Comparison of ENCODE assay signal across 19 mouse cellular contexts in genomic region chr16:97991517-97991916, GRCm38 (mm10). TPM values are rescaled to one million over a fixed set of nuclear protein-coding genes. Genes with fewer than 3 reads are reported as not detected.
A peak's percentile ranks its signal among the peaks of the same experiment; 100 is the strongest.
DNase-seq lines count a peak whose midpoint lies in the region; ATAC-seq and TF ChIP-seq lines count a peak whose summit lies in the region.
"Had no signal": no experiment of that assay in that cellular context is flagged by ENCODE, and none has a peak within 500 bp of the region (broad histone marks: within the 10 kb centered on the region; RNA-seq: fewer than 3 reads in every experiment).

No protein-coding gene starts in this region.

- 76% methylated on average over 2 of the region's 2 CpGs for WGBS in kidney, adult 2 months
- whole genome bisulfite sequencing in kidney, embryonic 15.5 days, result 75% methylated on average over 2 of the region's 2 CpGs
- 65% methylated on average over 2 of the region's 2 CpGs for WGBS in liver, postnatal 0 days (ENCODE audit: insufficient replicate concordance)
- 66% methylated on average over 2 of the region's 2 CpGs for WGBS in liver, embryonic 11.5 days
- WGBS in stomach, postnatal 0 days, result 77% methylated on average over 2 of the region's 2 CpGs
- 76% methylated on average over 2 of the region's 2 CpGs for WGBS in midbrain, embryonic 11.5 days

- TF ChIP-seq EP300 in liver, postnatal 0 days (IDR thresholded peaks at IDR 0.05; ENCODE audit: low read depth), result no peak
- TF ChIP-seq EP300 in MEL (IDR thresholded peaks at IDR 0.05; ENCODE audit: low read depth in 1 of 2, low read length in 2 of 2), result no peak
- no peak for TF ChIP-seq EP300 in stomach, postnatal 0 days (optimal IDR thresholded peaks at IDR 0.05)

- peak; percentile 67 for TF ChIP-seq RAD21 in MEL (IDR thresholded peaks at IDR 0.05; ENCODE audit: low read depth, low read length)

- TF ChIP-seq CTCF in kidney, adult 2 months (conservative IDR thresholded peaks at IDR 0.05; ENCODE audit: insufficient read depth, insufficient read length, low read depth, low read length), result peak; percentile 16; the same call in 1 of the 2 replicates
- peak; percentile 38 for TF ChIP-seq CTCF in liver, postnatal 0 days (IDR thresholded peaks at IDR 0.05; ENCODE audit: low read depth)
- TF ChIP-seq CTCF in MEL (IDR thresholded peaks at IDR 0.05 in 2 of 3, conservative IDR thresholded peaks at IDR 0.05 in 1 of 3; ENCODE audit: control insufficient read depth in 1 of 3, insufficient read depth in 1 of 3, low read depth in 2 of 3, low read length in 3 of 3, poor library complexity in 1 of 3, severe bottlenecking in 1 of 3), result peak; percentile 18 to 51 (median 33); a peak in 4 of 6 replicates
- peak; percentile 17; the same call in 1 of the 2 replicates for TF ChIP-seq CTCF in stomach, postnatal 0 days (IDR thresholded peaks at IDR 0.05; ENCODE audit: low read depth)

- no peak overlapping the region for H3K4me3 ChIP-seq in kidney, adult 2 months (ENCODE audit: insufficient read depth, low read depth, low read length)
- H3K4me3 ChIP-seq in kidney, embryonic 15.5 days (replicated peaks), result no peak overlapping the region
- H3K4me3 ChIP-seq in liver, postnatal 0 days (ENCODE audit: low read depth, low read length), result no peak overlapping the region
- H3K4me3 ChIP-seq in liver, embryonic 11.5 days (ENCODE audit: low read depth, low read length), result no peak overlapping the region
- no peak overlapping the region for H3K4me3 ChIP-seq in MEL (ENCODE audit: control insufficient read depth in 1 of 2, insufficient read depth in 1 of 2, low read depth in 2 of 2, low read length in 2 of 2)
- H3K4me3 ChIP-seq in stomach, postnatal 0 days (ENCODE audit: low read depth, low read length), result no peak overlapping the region
- no peak overlapping the region for H3K4me3 ChIP-seq in midbrain, embryonic 11.5 days (ENCODE audit: low read depth, low read length)
- H3K4me3 ChIP-seq: heart, embryonic 15.5 days; liver, embryonic 13.5 days; midbrain, embryonic 10.5 days had no signal

- H3K9ac ChIP-seq in kidney, embryonic 15.5 days, result no peak overlapping the region
- H3K9ac ChIP-seq in liver, postnatal 0 days (replicated peaks), result no peak overlapping the region
- no peak overlapping the region for H3K9ac ChIP-seq in liver, embryonic 11.5 days (ENCODE audit: low read depth, low read length)
- H3K9ac ChIP-seq in MEL (ENCODE audit: control insufficient read depth, low read depth, low read length, poor library complexity, severe bottlenecking), result no peak overlapping the region
- H3K9ac ChIP-seq in stomach, postnatal 0 days (ENCODE audit: low read length), result no peak overlapping the region
- H3K9ac ChIP-seq in midbrain, embryonic 11.5 days (ENCODE audit: low read length), result no peak overlapping the region
- H3K9ac ChIP-seq: heart, embryonic 15.5 days; hindbrain, embryonic 14.5 days; liver, embryonic 13.5 days had no signal

- H3K4me1 ChIP-seq in kidney, adult 2 months (ENCODE audit: control insufficient read depth, insufficient read depth, low read length), result peaks cover 5% of the 10 kb centered on the region; the same call in 1 of the 2 replicates
- peaks cover 7% of the 10 kb centered on the region for H3K4me1 ChIP-seq in kidney, embryonic 15.5 days
- H3K4me1 ChIP-seq in liver, postnatal 0 days (ENCODE audit: insufficient read depth), result peaks cover 11% of the 10 kb centered on the region
- H3K4me1 ChIP-seq in liver, embryonic 11.5 days (replicated peaks; ENCODE audit: control insufficient read depth, insufficient read depth, low read length), result peaks cover 6% of the 10 kb centered on the region
- H3K4me1 ChIP-seq in MEL (ENCODE audit: control insufficient read depth in 1 of 2, insufficient read depth in 2 of 2, low read length in 2 of 2), result peaks cover 3 to 6% of the 10 kb centered on the region in 2 experiments; a peak in 3 of 4 replicates
- no peaks in the 10 kb centered on the region for H3K4me1 ChIP-seq in stomach, postnatal 0 days (replicated peaks; ENCODE audit: control insufficient read depth, insufficient read depth)
- peaks cover 5% of the 10 kb centered on the region; the same call in 1 of the 2 replicates for H3K4me1 ChIP-seq in midbrain, embryonic 11.5 days (ENCODE audit: control insufficient read depth, insufficient read depth, low read length)

- H3K36me3 ChIP-seq in kidney, adult 2 months (ENCODE audit: control insufficient read depth, insufficient read depth, low read length), result no peaks in the 10 kb centered on the region
- H3K36me3 ChIP-seq in kidney, embryonic 15.5 days, result no peaks in the 10 kb centered on the region
- no peaks in the 10 kb centered on the region for H3K36me3 ChIP-seq in liver, postnatal 0 days (replicated peaks; ENCODE audit: insufficient read depth, low read length)
- no peaks in the 10 kb centered on the region for H3K36me3 ChIP-seq in liver, embryonic 11.5 days (ENCODE audit: control insufficient read depth, insufficient read depth, low read length)
- H3K36me3 ChIP-seq in MEL (ENCODE audit: control insufficient read depth in 1 of 2, insufficient read depth in 2 of 2, low read length in 2 of 2), result peaks cover 0 to 5% of the 10 kb centered on the region in 2 experiments; a peak in 1 of 4 replicates
- H3K36me3 ChIP-seq in stomach, postnatal 0 days (ENCODE audit: control insufficient read depth, insufficient read depth, low read length), result no peaks in the 10 kb centered on the region
- H3K36me3 ChIP-seq in midbrain, embryonic 11.5 days (ENCODE audit: control insufficient read depth, insufficient read depth, low read length), result no peaks in the 10 kb centered on the region
- H3K36me3 ChIP-seq: heart, embryonic 15.5 days; liver, embryonic 13.5 days; midbrain, embryonic 10.5 days had no signal

- no peaks in the 10 kb centered on the region for H3K79me2 ChIP-seq in MEL (ENCODE audit: control insufficient read depth, insufficient read depth, low read length, poor library complexity)

- TF ChIP-seq POLR2A in kidney, adult 2 months (IDR thresholded peaks at IDR 0.05; ENCODE audit: low read depth, low read length), result no peak
- TF ChIP-seq POLR2A in MEL (IDR thresholded peaks at IDR 0.05; ENCODE audit: control insufficient read depth in 1 of 2, insufficient read depth in 1 of 2, low read depth in 1 of 2, low read length in 2 of 2, poor library complexity in 1 of 2), result no peak

- no peaks in the 10 kb centered on the region for H3K9me3 ChIP-seq in kidney, embryonic 15.5 days (replicated peaks)
- no peaks in the 10 kb centered on the region for H3K9me3 ChIP-seq in liver, postnatal 0 days (ENCODE audit: low read length)
- H3K9me3 ChIP-seq in liver, embryonic 11.5 days (ENCODE audit: control insufficient read depth, low read length), result no peaks in the 10 kb centered on the region
- no peaks in the 10 kb centered on the region for H3K9me3 ChIP-seq in MEL (replicated peaks; ENCODE audit: insufficient read depth, low read length)
- no peaks in the 10 kb centered on the region for H3K9me3 ChIP-seq in stomach, postnatal 0 days (ENCODE audit: control insufficient read depth, low read length)
- H3K9me3 ChIP-seq in midbrain, embryonic 11.5 days (ENCODE audit: control insufficient read depth, low read length), result no peaks in the 10 kb centered on the region
- H3K9me3 ChIP-seq: heart, embryonic 15.5 days; liver, embryonic 13.5 days; midbrain, embryonic 10.5 days had no signal

- H3K27ac ChIP-seq in kidney, adult 2 months (ENCODE audit: insufficient read depth, low read depth, low read length), result no peak overlapping the region
- H3K27ac ChIP-seq in kidney, embryonic 15.5 days, result no peak overlapping the region
- H3K27ac ChIP-seq in liver, postnatal 0 days (ENCODE audit: low read depth), result no peak overlapping the region
- H3K27ac ChIP-seq in liver, embryonic 11.5 days (ENCODE audit: low read depth, low read length), result no peak overlapping the region
- no peak overlapping the region for H3K27ac ChIP-seq in MEL (ENCODE audit: control insufficient read depth, low read depth, low read length)
- no peak overlapping the region for H3K27ac ChIP-seq in stomach, postnatal 0 days (replicated peaks)
- H3K27ac ChIP-seq in midbrain, embryonic 11.5 days (ENCODE audit: low read depth, low read length), result no peak overlapping the region
- H3K27ac ChIP-seq: heart, embryonic 15.5 days; hindbrain, embryonic 14.5 days; liver, embryonic 13.5 days; macrophage; midbrain, embryonic 10.5 days had no signal

- DNase-seq in kidney, adult 2 months, result no peak
- no peak for DNase-seq in liver, postnatal 0 days
- no peak for DNase-seq in liver, embryonic 11.5 days (ENCODE audit: low spot score)
- DNase-seq in MEL (ENCODE audit: low read depth, low spot score), result peak; percentile 42
- DNase-seq in stomach, postnatal 0 days (ENCODE audit: low spot score), result no peak
- no peak for DNase-seq in midbrain, embryonic 11.5 days (ENCODE audit: low spot score, missing footprints)
- DNase-seq: adrenal gland, postnatal 36 days; cerebellum, adult 9-10 months; heart, postnatal 4 days; kidney, adult 9 months; left cerebral cortex, postnatal 4 days; liver, embryonic 13.5 days had no signal

- no peaks in the 10 kb centered on the region for H3K27me3 ChIP-seq in kidney, adult 2 months (replicated peaks; ENCODE audit: control insufficient read depth, insufficient read depth, low read length)
- H3K27me3 ChIP-seq in kidney, embryonic 15.5 days, result no peaks in the 10 kb centered on the region
- H3K27me3 ChIP-seq in liver, postnatal 0 days (ENCODE audit: insufficient read depth, low read length), result no peaks in the 10 kb centered on the region
- H3K27me3 ChIP-seq in liver, embryonic 11.5 days (replicated peaks; ENCODE audit: control insufficient read depth, insufficient read depth, low read length), result no peaks in the 10 kb centered on the region
- H3K27me3 ChIP-seq in MEL (ENCODE audit: control insufficient read depth in 1 of 2, insufficient read depth in 2 of 2, low read length in 2 of 2), result no peaks in the 10 kb centered on the region
- H3K27me3 ChIP-seq in stomach, postnatal 0 days (ENCODE audit: control insufficient read depth, insufficient read depth, low read length), result no peaks in the 10 kb centered on the region
- H3K27me3 ChIP-seq in midbrain, embryonic 11.5 days (ENCODE audit: control insufficient read depth, insufficient read depth, low read length), result no peaks in the 10 kb centered on the region
- H3K27me3 ChIP-seq: heart, embryonic 15.5 days; liver, embryonic 13.5 days had no signal

- ATAC-seq in kidney, embryonic 15.5 days (replicated peaks; ENCODE audit: low FRiP score), result no peak
- no peak for ATAC-seq in liver, postnatal 0 days
- ATAC-seq in liver, embryonic 11.5 days (replicated peaks; ENCODE audit: low FRiP score), result no peak
- no peak for ATAC-seq in stomach, postnatal 0 days (ENCODE audit: low FRiP score, low TSS enrichment)
- no peak for ATAC-seq in midbrain, embryonic 11.5 days (ENCODE audit: low FRiP score)
- ATAC-seq: forebrain, embryonic 14.5 days; inflammation-experienced regulatory T-cells, adult 6 months had no signal

- H3K4me2 ChIP-seq in kidney, embryonic 15.5 days, result no peak overlapping the region
- no peak overlapping the region for H3K4me2 ChIP-seq in liver, postnatal 0 days (ENCODE audit: low read depth, low read length)
- H3K4me2 ChIP-seq in liver, embryonic 11.5 days, result no peak overlapping the region
- H3K4me2 ChIP-seq in stomach, postnatal 0 days (replicated peaks; ENCODE audit: low read depth), result no peak overlapping the region
- no peak overlapping the region for H3K4me2 ChIP-seq in midbrain, embryonic 11.5 days
- H3K4me2 ChIP-seq: heart, embryonic 15.5 days; hindbrain, embryonic 14.5 days; liver, embryonic 13.5 days had no signal

RNA-seq across cellular contexts. Expression of gene B230307C23Rik, which starts 5.6 kb away (rescaled TPM):
- polyA plus RNA-seq in kidney, adult 2 months (2012; rRNA removed), result 4.2 and 4.3 TPM in 2 replicates
- 23.5 and 27.0 TPM in 2 replicates for polyA plus RNA-seq in kidney, embryonic 15.5 days (2015; fragmentation: Nextera tagmentation; extraction: Ambion mirVana)
- polyA plus RNA-seq in liver, postnatal 0 days (2015; fragmentation: Nextera tagmentation; extraction: Ambion mirVana), result 9.8 and 11.2 TPM in 2 replicates
- polyA plus RNA-seq in liver, embryonic 11.5 days (2014; fragmentation: Nextera tagmentation; extraction: Ambion mirVana), result 21.3 and 32.1 TPM in 2 replicates
- total RNA-seq in MEL (2012; rRNA removed), result 37.9 and 54.8 TPM in 2 replicates
- polyA plus RNA-seq in MEL (2012; ENCODE audit: insufficient read depth in 1 of 2, insufficient read length in 2 of 2, low read depth in 1 of 2, low replicate concordance in 2 of 2, missing spikeins in 1 of 2), result 10 to 100 TPM in 1 of 2 experiments, not detected in 1; 27.4 TPM
- 25.2 and 25.6 TPM in 2 replicates for polyA plus RNA-seq in stomach, postnatal 0 days (2015; fragmentation: Nextera tagmentation; extraction: Ambion mirVana)
- polyA plus RNA-seq in midbrain, embryonic 11.5 days (2014; fragmentation: Nextera tagmentation; extraction: Ambion mirVana), result 19.3 and 21.5 TPM in 2 replicates

RNA-seq across cellular contexts. Expression of gene Zbtb21, which starts 29.1 kb away (rescaled TPM):
- polyA plus RNA-seq in kidney, adult 2 months (2012; rRNA removed), result 11.8 and 11.9 TPM in 2 replicates
- 13.1 and 14.1 TPM in 2 replicates for polyA plus RNA-seq in kidney, embryonic 15.5 days (2015; fragmentation: Nextera tagmentation; extraction: Ambion mirVana)
- polyA plus RNA-seq in liver, postnatal 0 days (2015; fragmentation: Nextera tagmentation; extraction: Ambion mirVana), result 1.8 and 1.9 TPM in 2 replicates
- polyA plus RNA-seq in liver, embryonic 11.5 days (2014; fragmentation: Nextera tagmentation; extraction: Ambion mirVana), result 10.0 and 10.1 TPM in 2 replicates
- total RNA-seq in MEL (2012; rRNA removed), result 7.3 and 9.4 TPM in 2 replicates
- 1 to 10 TPM in 1 of 2 experiments, not detected in 1; 9.6 TPM for polyA plus RNA-seq in MEL (2012; ENCODE audit: insufficient read depth in 1 of 2, insufficient read length in 2 of 2, low read depth in 1 of 2, low replicate concordance in 2 of 2, missing spikeins in 1 of 2)
- polyA plus RNA-seq in stomach, postnatal 0 days (2015; fragmentation: Nextera tagmentation; extraction: Ambion mirVana), result 5.4 and 6.0 TPM in 2 replicates
- polyA plus RNA-seq in midbrain, embryonic 11.5 days (2014; fragmentation: Nextera tagmentation; extraction: Ambion mirVana), result 13.2 and 13.5 TPM in 2 replicates

RNA-seq across cellular contexts. Expression of gene C2cd2, which starts 29.1 kb away (rescaled TPM):
- polyA plus RNA-seq in kidney, adult 2 months (2012; rRNA removed), result 25.6 and 26.0 TPM in 2 replicates
- polyA plus RNA-seq in kidney, embryonic 15.5 days (2015; fragmentation: Nextera tagmentation; extraction: Ambion mirVana), result 19.5 TPM in 2 replicates
- 11.7 and 13.8 TPM in 2 replicates for polyA plus RNA-seq in liver, postnatal 0 days (2015; fragmentation: Nextera tagmentation; extraction: Ambion mirVana)
- 12.1 and 12.5 TPM in 2 replicates for polyA plus RNA-seq in liver, embryonic 11.5 days (2014; fragmentation: Nextera tagmentation; extraction: Ambion mirVana)
- total RNA-seq in MEL (2012; rRNA removed), result 8.9 and 12.4 TPM in 2 replicates
- polyA plus RNA-seq in MEL (2012; ENCODE audit: insufficient read depth in 1 of 2, insufficient read length in 2 of 2, low read depth in 1 of 2, low replicate concordance in 2 of 2, missing spikeins in 1 of 2), result 10 to 100 TPM in 1 of 2 experiments, not detected in 1; 20.7 TPM
- 13.6 and 14.0 TPM in 2 replicates for polyA plus RNA-seq in stomach, postnatal 0 days (2015; fragmentation: Nextera tagmentation; extraction: Ambion mirVana)
- polyA plus RNA-seq in midbrain, embryonic 11.5 days (2014; fragmentation: Nextera tagmentation; extraction: Ambion mirVana), result 17.7 and 19.4 TPM in 2 replicates
